Mouse (Mus musculus): ENCODE measurements at regions not wholly inside any gene's neighbourhood (a gene's known extent, or its start where the extent isn't known, plus 50 kb on each side); places are given as distances from the start of the nearest gene placed in this dataset.

DNA sequence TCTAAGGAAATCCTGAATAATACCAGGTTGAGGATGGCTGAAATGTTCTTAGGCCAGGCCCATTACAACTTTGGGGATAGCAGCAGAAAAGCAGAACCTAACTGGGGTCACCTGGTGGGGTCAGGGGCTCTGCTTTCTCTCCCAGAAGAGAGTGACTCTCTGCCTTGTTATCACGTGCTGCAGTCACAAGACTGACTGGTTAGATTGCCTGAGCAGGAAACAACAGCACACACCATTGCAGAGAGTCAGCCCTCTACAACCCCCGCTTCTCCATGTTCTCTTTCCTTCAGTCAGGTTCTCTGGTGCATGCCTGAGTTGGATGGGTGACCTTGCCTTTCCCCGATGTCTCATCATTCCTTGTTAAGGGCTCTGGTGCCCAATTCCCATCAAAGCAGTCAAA lies 91.2 kb upstream of the Hsd17b12 start:
- DNase-seq (ENCODE audit: low read depth, low spot score), result no peak

DNA sequence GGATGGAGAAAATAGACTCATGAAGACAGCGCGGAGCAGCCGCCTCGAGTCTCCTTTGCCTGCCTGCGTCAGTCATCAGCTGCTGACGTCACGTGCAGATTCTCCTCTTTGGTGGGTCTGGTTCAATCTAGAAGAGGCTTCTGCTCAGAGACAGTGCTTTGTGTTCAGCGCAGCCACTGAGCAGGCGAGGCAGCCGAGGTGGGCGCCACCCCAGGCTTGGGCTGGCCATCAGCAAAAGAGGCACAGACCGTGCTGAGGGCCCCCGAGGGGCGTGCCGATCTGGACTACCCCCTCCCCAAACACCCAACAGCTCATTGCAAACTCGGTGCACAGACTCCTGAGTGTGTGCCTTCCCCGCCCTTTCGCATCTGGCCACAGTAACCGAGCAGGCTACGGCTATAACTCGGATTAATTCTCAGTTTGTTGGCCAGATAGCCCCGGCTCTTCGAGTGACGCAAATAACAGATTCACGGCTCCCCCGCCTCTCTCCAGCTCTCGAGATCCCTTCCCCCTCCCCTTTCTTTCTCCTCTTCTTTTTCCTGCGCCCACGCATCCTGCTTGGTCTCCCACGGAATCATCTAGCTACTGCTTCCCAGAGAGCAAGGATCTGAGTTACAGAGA lies 89.2 kb upstream of the Hsd17b12 start:
- DNase-seq (ENCODE audit: low read depth, low spot score), result no peak

DNA sequence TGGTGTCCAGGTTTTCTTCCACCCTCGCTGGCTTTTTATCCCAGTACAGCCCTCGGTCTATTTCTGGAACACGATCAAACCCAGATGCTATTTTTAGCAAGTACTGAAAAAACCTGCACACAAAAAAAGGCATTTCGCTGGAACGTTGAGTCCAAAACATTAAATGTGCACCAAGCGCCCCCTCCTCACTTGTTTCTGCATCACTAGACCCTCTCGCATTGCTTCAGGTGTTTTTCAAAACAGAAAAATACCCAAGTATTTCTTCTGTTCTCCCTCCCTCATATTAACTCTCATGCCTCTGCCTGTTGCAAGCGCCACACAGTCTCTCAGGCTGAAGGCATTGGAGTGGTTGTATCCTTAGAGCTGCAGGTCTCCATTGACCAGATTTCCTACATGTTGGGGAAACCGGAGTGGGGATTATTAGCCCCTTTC lies 88.4 kb upstream of the Hsd17b12 start:
- DNase-seq (ENCODE audit: low read depth, low spot score), result no peak

DNA sequence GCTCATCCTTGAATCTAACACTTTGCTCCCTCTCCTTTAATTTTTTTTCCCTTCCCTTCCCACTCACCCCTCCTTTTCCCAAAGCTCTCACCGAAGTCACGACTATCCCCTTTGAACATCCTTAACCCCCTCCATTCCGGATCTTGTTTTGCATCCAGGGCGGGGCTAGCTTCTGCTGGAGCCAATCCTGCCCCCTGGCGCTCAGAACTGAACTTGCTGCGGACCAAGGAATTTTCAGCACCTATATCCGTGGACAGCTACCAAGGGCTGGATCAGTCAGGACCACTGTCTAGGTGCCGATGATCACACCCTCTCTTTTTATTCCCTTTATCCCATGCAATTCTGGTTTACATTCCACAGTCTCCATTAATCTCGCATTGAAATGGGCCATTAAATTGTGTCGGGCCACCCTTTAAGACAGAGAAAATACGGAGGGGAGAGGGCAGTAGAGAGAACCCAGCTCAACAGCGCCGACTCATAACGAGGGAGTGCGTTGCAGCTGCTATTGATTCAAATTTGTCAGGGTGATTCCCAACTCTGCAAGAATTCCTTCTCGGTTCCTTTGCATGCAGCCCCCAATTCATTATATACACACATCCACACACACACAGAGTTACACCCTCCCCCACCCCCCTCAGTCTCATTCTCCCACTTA lies 87.7 kb upstream of the Hsd17b12 start:
- DNase-seq (ENCODE audit: low read depth, low spot score), result peak; percentile 62

DNA sequence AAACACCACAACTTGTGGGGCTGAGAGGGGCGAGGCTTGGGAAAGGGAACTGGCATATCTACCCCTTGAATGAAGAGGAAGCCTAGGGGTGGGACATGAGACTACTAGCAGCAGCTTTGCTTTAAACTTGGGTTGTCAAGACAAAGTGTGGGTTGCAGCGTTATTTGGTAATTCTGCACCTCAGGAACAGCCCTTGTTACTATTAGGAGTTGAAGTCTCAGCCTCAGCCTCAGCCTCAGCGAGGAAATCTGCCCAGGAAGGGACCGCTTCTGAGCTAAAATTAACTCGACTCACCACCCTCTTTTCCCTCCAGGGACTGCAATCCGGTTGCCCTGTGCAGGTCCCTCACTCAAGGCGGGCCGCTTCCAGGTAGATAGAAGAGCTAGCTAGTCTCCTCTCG lies 86.4 kb upstream of the Hsd17b12 start:
- no peak for DNase-seq (ENCODE audit: low read depth, low spot score)

DNA sequence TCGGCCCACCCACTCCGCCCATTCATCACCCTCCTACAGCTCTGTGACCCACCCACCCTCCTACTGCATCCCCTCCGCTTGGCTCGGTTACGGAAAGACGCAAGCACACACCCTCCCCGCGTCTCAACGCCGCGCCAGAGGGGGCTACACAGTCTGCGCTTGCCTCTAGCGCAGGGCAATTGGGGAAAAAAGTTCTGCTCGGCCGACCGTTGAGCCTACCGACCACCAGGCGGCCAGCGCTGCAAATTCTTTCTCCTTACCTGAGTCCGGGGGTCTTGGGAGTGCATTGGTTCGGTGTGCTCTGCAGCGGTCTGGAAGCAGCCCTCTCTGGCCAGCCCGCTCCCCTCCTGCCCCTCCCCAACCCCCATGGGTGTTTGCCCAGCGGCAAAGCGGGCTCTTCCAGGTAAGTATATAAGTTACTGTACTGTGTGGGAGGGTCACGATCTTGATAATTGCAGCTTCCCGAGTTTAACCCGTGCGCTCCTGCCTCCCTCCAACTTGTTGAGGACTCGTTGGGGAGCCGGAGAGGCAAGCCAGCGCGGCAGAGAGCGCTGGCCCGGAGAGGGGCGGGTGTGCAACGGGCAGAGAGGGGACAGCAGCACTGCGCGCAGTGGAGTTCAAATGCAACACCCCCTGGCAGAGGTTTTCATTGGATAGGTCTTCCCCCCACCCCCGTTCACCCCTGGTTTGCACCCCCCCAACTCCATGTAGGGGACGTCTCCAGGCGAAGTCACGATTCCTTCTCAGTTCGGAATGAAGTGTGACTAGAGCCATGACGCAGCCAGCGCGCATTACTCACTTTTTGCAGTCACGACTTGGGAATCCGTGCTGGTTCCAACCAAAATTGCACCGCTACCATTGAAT lies 85.5 kb upstream of the Hsd17b12 start:
- DNase-seq (ENCODE audit: low read depth, low spot score), result no peak

DNA sequence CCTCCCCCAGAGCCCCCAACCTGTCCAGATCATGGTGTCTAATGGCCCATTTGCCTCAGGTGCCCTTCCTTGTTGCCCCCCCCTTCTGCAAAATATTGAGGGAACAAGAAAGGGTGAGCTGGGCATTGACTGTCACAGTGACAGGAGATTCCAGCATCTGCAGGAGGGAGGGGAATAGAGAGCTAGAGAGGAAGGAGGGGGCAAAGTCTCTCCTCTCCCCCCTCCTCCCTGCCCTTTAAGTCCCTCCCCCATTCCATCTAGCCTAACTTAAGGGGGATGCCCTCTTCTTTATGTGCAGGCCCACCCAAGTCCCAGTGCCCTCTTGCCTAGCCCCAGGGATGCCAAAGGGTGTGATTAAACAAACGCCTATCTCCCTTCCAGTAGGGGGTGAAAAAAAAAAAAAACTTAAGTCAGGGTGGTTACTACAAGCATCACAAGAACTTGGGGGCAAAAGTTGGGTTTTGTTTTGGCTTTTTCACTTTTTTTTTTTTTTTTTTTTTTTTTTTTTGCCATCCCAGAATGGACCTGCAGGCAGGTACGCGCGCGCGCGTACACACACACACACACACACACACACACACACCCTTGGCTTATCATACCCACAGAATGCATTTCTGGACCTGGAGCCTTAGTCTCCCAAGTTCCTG lies 84.8 kb upstream of the Hsd17b12 start:
- DNase-seq (ENCODE audit: low read depth, low spot score), result no peak

DNA sequence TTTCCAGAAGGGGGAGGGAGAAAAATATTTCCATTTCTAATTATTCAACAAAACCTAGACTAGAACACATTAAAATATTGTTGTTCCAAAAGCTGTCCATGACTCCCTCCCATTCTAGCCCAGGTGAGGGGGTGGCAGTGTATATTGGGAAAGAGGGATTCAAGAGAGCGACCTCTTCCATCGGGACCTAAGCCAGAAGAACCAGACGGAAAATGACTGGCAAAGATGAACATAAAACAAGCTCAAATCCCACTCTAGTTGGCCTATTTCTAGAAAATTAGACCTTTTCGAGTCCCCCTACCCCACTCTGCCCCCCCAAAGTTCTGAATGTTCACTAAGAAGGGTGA lies 84.3 kb upstream of the Hsd17b12 start:
- DNase-seq (ENCODE audit: low read depth, low spot score), result no peak

DNA sequence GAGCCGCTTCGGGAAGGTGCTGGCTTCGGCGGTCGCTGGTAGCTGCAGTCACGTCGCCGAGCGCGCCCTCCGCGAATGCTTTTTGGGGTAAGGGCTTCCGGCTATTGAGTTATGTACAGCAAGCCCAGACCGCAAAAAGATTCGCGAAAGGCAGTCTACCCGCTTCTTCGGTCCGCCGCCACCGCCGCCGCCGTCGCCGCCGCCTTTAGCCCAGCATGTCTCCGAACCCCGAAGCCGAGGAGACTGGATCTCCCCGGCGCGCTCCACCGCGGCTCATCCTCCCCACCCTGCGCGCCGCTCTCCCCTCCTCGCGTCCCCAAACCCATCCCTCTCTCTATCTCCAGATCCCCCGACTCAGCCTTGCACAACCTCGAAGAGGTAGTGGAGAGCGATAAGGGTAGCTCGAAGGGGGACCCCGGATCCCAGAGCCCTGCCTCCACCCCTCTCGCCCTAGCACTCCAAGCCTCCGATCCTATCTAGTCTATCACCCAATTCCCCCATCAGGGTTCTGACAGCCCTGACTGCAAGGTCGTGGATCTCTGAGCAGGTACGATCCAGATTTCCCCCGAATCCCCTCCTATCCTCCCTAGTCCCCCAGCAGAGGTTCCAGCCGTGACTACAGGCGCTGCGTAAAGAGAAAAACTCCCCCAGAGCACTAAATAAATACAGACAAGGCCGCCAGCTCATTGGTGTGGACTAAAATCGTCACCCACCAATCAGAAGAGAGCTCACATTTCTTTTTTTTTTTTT lies 83.7 kb upstream of the Hsd17b12 start:
- no peak for DNase-seq (ENCODE audit: low read depth, low spot score)

DNA sequence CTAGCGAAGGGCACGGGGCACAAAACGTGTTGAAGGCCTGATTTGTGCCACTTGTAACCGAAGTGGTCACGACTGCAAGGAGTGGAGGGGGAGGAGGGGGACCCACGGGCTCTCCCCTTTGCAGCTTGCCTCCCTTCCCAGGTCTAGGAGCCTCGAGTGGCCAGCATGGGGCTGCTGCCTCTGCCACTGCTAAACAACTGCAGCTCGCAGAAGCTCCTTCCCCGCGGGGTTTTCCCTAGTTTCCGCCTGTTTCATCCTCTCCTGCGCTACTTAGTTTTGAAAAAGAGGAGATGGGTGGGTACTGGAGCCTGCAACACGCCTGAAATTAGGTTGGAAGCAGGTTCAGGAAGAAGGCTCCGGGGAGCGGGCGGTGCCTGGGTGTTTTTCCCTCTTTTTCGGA lies 82.6 kb upstream of the Hsd17b12 start:
- DNase-seq (ENCODE audit: low read depth, low spot score), result no peak

DNA sequence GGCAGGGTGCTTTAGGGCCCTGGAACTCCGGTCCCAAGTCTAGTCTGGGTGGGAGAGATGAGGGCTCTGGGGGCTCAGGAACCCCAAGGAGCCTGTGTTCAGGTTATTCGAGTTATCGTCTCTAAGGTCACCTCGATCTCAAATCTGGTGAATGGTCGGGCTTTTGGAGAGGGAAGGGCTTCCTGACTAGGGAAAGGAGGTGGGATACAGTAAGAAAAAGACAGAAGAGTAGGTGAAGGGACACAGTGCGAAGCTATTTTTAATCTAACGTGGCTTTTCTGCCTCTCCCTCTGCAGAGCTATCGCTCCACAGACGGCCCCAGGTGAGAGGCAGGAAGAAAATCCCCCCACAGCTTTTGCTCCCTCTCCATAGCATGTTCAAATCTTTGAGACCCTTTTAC lies 81.8 kb upstream of the Hsd17b12 start:
- no peak for DNase-seq (ENCODE audit: low read depth, low spot score)

DNA sequence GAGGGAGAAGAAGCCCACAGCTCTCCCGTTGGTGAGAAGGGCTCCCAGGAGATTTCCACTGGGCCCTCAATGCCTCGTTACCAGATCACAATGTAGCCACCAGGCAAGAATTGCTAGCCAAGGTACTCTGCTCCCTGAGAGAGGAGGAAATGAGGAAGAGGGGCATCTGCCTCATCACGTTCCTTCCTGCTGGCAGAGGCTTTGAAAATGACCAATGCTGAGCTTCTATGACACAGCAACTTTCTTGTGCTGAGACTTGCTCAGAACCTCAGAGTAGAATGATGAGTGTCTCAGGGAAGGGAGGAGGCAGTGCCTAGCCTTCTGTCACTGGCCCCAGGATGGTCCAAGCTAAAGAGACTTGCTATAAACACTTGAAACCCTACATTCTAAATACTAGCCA lies 78.7 kb upstream of the Hsd17b12 start:
- no peak for DNase-seq (ENCODE audit: low read depth, low spot score)

DNA sequence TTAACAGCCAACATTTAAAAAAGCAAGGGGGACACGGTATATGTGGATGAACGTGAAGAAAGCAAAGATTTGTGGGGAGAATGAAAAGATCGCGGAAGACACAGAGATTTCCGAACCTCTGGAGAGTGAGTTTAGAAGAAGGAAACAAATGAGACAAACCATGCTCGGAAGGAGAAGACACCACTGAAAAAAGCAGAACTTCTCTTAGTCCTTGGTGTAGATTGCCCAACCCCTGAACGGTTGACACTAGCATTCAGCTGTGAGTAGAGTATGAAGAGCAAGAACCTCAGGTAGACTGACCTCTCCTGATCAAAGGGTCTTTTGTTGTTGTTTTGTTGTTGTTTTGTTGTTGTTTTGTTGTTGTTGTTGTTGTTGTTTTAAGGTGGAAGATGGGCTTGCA lies 75.8 kb upstream of the Hsd17b12 start:
- no peak for DNase-seq (ENCODE audit: low read depth, low spot score)

DNA sequence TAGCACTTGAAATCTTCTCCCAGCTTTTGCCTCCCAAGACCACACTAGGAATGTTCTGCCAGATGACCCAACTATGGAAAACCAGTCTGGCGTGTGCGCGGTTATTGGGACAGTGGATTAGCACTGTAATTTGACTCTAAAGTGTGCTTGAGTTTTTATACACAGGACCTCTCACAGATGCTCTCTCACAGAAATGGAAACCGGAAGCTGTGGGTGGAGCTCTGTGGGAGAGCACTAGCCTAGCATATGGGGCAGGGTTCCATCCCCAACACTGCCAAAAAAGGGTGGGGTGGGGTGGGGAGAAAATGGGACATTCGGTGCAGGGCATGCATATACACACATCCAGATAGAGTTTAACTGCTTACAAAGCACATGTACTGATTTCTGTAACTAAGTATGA lies 61.7 kb upstream of the Hsd17b12 start:
- no peak for DNase-seq (ENCODE audit: low read depth, low spot score)

DNA sequence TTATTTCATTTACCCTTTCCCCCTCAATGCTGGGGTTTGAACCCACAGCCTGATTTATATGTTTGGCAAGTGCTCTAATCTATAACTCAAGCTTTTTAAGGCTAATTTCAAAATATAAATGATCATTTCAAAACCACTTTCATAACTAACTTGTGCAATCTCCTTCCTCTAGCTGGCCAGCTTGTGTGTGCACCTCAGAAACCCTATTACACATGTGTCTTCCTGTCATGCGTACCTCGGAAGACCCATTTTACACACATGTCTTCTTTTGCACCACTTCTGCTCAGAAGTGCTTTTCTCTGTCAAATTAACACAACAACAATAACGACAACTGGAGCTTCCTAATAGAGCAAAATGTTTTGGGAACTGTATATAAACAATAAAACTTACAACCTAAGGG lies 59.7 kb upstream of the Hsd17b12 start:
- no peak for DNase-seq (ENCODE audit: low read depth, low spot score)

DNA sequence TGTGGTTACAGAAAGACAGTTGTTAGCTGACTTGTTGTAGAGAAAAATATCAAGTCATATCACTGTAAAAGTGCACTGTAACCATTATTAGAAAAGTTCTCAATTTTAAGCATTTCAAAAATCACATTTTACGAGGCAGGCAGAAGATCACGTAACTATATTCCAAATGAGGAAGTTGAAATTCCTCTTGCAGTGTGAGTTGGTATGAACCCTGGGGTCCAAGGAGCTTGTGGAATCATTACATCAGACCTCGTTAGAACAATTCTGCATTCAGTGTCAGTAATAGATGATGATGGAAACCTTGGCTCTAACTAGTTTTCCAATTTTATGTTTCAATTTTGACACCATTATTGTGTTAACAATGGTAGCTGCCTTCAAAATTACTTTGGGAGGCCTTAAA lies 57.7 kb upstream of the Hsd17b12 start:
- DNase-seq (ENCODE audit: low read depth, low spot score), result no peak
